Mouse (Mus musculus) heart, adult 11 months (tissue): ENCODE results near the gene Olfr9.
"Not testable (repeated sequence)": the region's sequence is repeated elsewhere in the genome, so short reads cannot be mapped to it uniquely, and the experiment has no call there.

ENCODE experiments used
- DNase-seq: peaks from one replicate; pipeline ENCODE4 v3.0.0; 2022

Olfr9 gene

GRCm38 (mm10) chr10:129004032-129004920, 15.0 kb downstream of the Olfr9 start:
- peak; percentile 66 for DNase-seq

DNA sequence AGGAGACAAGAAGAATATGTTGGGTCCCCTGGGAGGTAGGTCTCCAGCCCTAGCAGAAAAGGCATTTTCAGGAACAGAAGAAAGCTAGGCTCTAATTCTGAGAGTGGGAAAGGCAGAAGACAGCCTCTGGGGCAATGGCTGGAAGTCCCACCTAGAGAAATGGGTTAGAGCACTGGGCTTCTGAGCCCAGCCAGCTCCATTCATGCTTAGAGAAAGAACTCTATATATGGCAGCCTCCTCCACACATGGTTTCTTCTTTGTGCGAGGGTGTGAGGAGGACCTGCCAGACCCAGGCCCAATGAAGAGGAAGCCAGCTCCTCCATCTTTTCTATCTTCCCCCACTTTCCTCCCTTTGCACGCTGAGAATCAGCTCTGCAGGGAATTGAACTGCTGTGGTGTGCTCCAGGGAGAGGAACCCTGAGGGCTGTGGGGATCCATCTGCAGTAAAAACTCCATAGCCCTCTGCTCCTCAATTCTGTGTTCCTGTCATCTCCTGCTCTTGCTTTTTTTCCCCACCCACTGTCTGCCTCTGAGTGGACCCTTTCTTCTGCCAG, 21.1 kb downstream of the Olfr9 start, which contains the start of gene Olfr763:
Gene Olfr763 (plus strand): TSS at position 504 of the 554 bp plus-strand sequence.
- DNase-seq, result peak; percentile 51

GRCm38 (mm10) chr10:129011511-129011910, 22.3 kb downstream of the Olfr9 start:
- DNase-seq, result not testable (repeated sequence)

DNA sequence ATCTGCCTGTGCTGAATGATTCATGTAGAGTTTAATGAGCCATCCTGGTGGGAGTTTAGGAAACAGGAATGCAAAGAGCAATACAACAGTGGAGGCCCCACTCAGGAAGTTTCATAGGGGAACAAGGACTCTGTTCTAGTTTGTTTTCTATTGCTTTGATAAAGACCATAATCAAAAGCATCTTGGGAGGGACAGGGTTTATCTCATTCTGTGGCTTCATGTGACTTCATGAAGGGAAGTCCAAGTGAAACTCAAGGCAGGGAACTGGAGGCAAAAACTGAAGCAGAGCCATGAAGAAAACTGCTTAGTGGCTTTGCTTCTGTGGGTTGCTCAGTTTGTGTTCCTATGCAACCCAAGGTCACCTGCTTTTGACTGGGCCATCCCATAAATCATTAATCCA, 25.2 kb downstream of the Olfr9 start:
- no peak for DNase-seq

- DNase-seq, result no peak
Observed at GRCm38 (mm10) chr10:129023319-129023718, 34.1 kb downstream of the Olfr9 start.

DNA sequence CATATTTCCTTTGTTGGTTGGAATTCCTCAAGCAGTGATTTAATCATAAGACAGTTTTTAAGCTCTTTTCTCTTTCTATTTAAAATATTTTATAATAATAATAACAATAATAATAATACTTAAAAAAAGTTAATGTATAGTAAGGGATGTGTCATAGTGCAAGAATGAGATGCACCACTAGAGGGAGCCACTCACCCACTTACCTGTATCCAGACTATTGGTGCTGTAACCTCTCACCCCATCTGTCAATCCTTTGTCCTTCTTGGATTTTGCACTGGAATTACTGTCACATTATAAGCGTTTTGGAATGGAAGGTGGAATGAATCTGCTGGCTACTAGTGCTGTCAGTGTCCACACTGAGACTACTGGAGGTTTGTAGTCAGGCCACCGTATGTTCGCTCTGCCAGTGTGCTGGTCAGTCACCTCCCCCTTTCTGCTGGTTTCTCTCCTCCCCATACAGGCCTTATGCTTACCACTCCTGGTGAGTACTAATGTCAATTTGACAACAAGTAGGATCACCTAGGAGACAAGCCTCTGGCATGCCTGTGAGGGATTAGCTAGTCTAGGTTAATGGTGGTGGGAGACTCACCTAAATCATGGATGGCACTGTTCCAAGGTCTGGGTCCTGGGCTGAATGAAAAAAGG, 36.9 kb downstream of the Olfr9 start:
- DNase-seq, result no peak

DNA sequence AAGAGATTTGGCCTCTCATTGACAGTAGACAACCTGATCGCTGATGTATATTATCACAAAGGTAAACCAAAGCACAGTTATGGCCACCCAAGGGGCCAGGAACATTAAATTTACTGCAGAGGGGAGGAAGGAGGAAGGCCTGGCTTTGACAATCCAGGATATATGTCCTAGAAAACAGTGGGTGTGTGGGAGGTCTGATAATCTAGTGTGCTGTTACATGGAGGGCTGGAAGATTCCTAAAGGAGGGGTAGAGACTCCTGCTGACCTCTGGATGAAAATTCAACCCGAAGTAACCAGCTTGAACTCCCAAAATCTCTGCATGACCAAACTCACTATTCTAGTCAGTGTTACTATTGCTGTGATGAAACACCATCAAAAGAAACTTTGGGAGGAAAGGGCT, 39.1 kb downstream of the Olfr9 start:
- no peak for DNase-seq

GRCm38 (mm10) chr10:129039796-129040195, 50.6 kb downstream of the Olfr9 start, which contains the start of gene Olfr764-ps1:
TSS of gene Olfr764-ps1 (minus strand) at chr10:129039896.
- DNase-seq, result peak; percentile 43
